In the genomic region with DNA sequence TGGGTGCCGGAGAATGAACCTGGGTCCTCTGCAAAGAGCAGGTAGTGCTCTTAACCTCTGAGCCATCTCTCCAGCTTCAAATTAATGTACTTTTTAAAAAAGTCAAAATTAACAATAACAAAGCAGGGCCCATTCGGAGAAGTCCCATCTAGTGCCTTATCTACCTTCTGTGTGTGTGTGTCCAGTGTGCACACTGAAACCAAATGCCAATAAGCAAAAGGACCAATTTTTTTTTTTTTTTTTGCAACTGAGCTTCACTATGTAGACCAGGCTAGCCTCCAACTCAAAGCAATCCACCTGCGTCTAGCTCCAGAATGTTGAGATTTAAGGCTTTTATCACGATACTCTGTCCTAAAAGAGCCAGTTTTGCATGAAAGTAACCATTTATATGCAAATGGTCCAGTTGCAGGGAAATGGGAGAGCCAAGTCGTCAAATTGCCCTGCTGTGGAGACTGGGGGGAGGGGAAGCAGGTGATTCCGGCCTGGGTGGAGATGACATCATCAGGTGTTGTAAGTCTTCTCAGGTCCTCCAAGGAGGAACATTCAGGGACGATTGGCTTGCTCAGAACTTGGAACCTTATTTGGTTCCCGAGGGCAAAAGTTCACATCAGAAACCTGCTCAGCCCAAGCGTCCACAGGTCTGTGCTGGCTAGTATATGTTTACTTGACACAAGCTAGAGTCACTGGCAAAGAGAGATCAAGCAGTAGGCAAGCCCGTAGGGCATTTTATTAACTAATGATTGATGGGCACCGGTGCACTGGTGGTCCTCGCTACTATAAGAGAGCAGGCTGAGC, we compare ENCODE assay signal across 1 mouse cellular context.
TF ChIP-seq lines count a peak whose summit lies in the region.

No protein-coding gene starts in this region.

TF ChIP-seq in CH12.LX, 34 proteins besides CTCF, POLR2A, EP300 and RAD21 (continued from another document):
- TF ChIP-seq MYC (IDR thresholded peaks at IDR 0.05; ENCODE audit: low read depth, low read length): no peak
- no peak for TF ChIP-seq SIN3A (IDR thresholded peaks at IDR 0.05; ENCODE audit: low read length)
- no peak for TF ChIP-seq PAX5 (IDR thresholded peaks at IDR 0.05; ENCODE audit: low read length)
- TF ChIP-seq GABPA (IDR thresholded peaks at IDR 0.05; ENCODE audit: insufficient replicate concordance, low read depth, low read length): no peak
- TF ChIP-seq NRF1 (IDR thresholded peaks at IDR 0.05; ENCODE audit: low read depth, low read length): no peak
- TF ChIP-seq TCF12 (IDR thresholded peaks at IDR 0.05; ENCODE audit: low read depth, low read length): no peak; the same call in 1 of the 2 replicates
TF ChIP-seq in CH12.LX: peak in this region for 1.
